Mouse (Mus musculus) limb, embryonic 14.5 days (tissue): ENCODE data around the gene Zbtb3. TPM values are rescaled to one million over a fixed set of nuclear protein-coding genes. Genes with fewer than 3 reads are reported as not detected.

Experiments
- ATAC-seq: fragments of 200-750 bp; cut with Nextera tagmentation; 2 replicates; pipeline ENCODE4 v1.8.0; 2017; ENCODE audit warnings: low read depth, moderate number of reproducible peaks, moderate TSS enrichment; ENCODE audit not compliant: low FRiP score
- DNase-seq: peaks from one replicate; pipeline ENCODE4 v3.0.0-alpha.2; 2015; ENCODE audit warnings: low spot score
- H3K27ac ChIP-seq: fragments of 300-500 bp; sonication (generic); replicated peaks from 2 replicates; pipeline ENCODE4 v1.5.1; 2014; ENCODE audit warnings: low read depth, mild to moderate bottlenecking, low read length, moderate library complexity, mixed read lengths
- H3K27me3 ChIP-seq: fragments of 300-500 bp; sonication (generic); 2 replicates; pipeline ENCODE4 v1.6.1; 2014; ENCODE audit warnings: low read length, mixed read lengths; ENCODE audit not compliant: control insufficient read depth, insufficient read depth
- H3K36me3 ChIP-seq: fragments of 300-500 bp; sonication (generic); 2 replicates; pipeline ENCODE4 v1.6.1; 2014; ENCODE audit warnings: mild to moderate bottlenecking, low read length, moderate library complexity, mixed read lengths; ENCODE audit not compliant: control insufficient read depth, insufficient read depth
- H3K4me1 ChIP-seq: fragments of 300-500 bp; sonication (generic); 2 replicates; pipeline ENCODE4 v1.6.1; 2014; ENCODE audit warnings: antibody characterized with exemption, low read length, mixed read lengths; ENCODE audit not compliant: control insufficient read depth, insufficient read depth
- H3K4me2 ChIP-seq: fragments of 300-500 bp; sonication (generic); replicated peaks from 2 replicates; pipeline ENCODE4 v1.6.1; 2014; ENCODE audit warnings: low read depth, mild to moderate bottlenecking, low read length, moderate library complexity; ENCODE audit not compliant: severe bottlenecking
- H3K4me3 ChIP-seq: fragments of 300-500 bp; sonication (generic); replicated peaks from 2 replicates; pipeline ENCODE4 v1.5.1; 2014; ENCODE audit warnings: low read length
- H3K9ac ChIP-seq: fragments of 300-500 bp; sonication (generic); 2 replicates; pipeline ENCODE4 v1.6.1; 2014; ENCODE audit warnings: mild to moderate bottlenecking, low read depth, low read length, moderate library complexity; ENCODE audit not compliant: severe bottlenecking
- H3K9me3 ChIP-seq: fragments of 300-500 bp; sonication (generic); 2 replicates; pipeline ENCODE4 v1.6.1; 2016; ENCODE audit warnings: low read length; ENCODE audit not compliant: control insufficient read depth
- POLR2A ChIP-seq: fragments of 200-500 bp; IDR thresholded peaks from 2 replicates; pipeline ENCODE4 v1.8.0; 2012; ENCODE audit warnings: inconsistent platforms, mild to moderate bottlenecking, moderate library complexity, borderline replicate concordance; ENCODE audit not compliant: insufficient read depth, insufficient read length; ENCODE audit errors: extremely low read depth
- WGBS: fragments of 180-500 bp; shearing (Covaris S2); extraction: QIAGEN DNeasy Blood & Tissue Kit; methylation state at CpG from one replicate; pipeline ENCODE4 v1.1.7; 2014; 5-methylcytosine and 5-hydroxymethylcytosine counted together
- polyA plus RNA-seq, 2 experiments: library from polyadenylated mRNA; depleted of rRNA in 1 of 2; stranded (reverse) in 1 of 2; unstranded in 1 of 2; fragments of >200 nt; fragmentation: Nextera tagmentation in 1 of 2; extraction: Ambion mirVana in 1 of 2; gene quantifications; 2 replicates each; pipeline versions ENCODE4 v1.2.1 to v1.2.3; 2012 to 2014

The Zbtb3 gene
- polyA plus RNA-seq, 2 experiments, result 3.9 to 5.3 TPM

GRCm38 (mm10) chr19:8760757-8761156 lies 41.6 kb upstream of the Zbtb3 start:
- Histone ChIP-seq H3K4me2 (no peak overlapping the region), H3K36me3 (peaks cover 41% of the 10 kb centered on the region), H3K4me1 (peaks cover 6% of the 10 kb centered on the region; the same call in 1 of the 2 replicates), H3K9ac (no peak overlapping the region), H3K27ac (no peak overlapping the region), H3K4me3 (no peak overlapping the region), H3K27me3 (no peaks in the 10 kb centered on the region), H3K9me3 (0 out of 2 replicates have a peak, but pooled peaks cover 6% of the 10 kb centered on the region)
- DNase-seq (no peak), ATAC-seq (no peak)
- no peak for TF ChIP-seq POLR2A
- 94% methylated on average over 2 of the region's 2 CpGs for WGBS

DNA sequence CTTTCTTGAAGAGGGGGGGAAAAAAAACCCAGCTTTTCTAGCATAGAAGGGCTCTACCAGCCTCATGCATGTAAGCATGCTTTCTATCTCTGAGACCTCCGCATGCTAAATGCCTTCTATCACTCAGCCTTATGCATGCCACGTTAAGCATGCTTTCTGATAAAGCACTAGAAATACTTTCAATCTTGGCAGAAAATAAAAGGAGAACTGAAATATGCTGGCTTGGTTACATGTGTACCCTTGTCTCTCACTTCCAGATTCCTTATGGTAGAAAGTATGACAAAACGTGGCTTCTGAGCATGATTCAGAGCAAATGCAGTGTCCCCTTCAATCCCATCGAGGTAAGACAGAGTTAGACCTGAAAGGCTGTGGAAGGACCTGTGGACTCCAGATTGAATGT lies 39.1 kb upstream of the Zbtb3 start:
- TF ChIP-seq POLR2A, result no peak
- Histone ChIP-seq H3K4me1 (peaks cover 2% of the 10 kb centered on the region; the same call in 1 of the 2 replicates), H3K4me3 (no peak overlapping the region), H3K4me2 (no peak overlapping the region), H3K9me3 (0 out of 2 replicates have a peak, but pooled peaks cover 6% of the 10 kb centered on the region), H3K36me3 (peaks cover 63% of the 10 kb centered on the region), H3K9ac (no peak overlapping the region), H3K27ac (no peak overlapping the region), H3K27me3 (no peaks in the 10 kb centered on the region)
- ATAC-seq (no peak), DNase-seq (no peak)
- WGBS, result 97% methylated on average over 4 of the region's 4 CpGs

- TF ChIP-seq POLR2A, result no peak
- H3K4me1 ChIP-seq, result 0 out of 2 replicates have a peak, but pooled peaks cover 3% of the 10 kb centered on the region
- ATAC-seq (no peak), DNase-seq (no peak)
- H3K4me3 ChIP-seq, result no peak overlapping the region
- H3K27ac ChIP-seq, result no peak overlapping the region
- no peak overlapping the region for H3K4me2 ChIP-seq
- H3K27me3 ChIP-seq, result no peaks in the 10 kb centered on the region
- 97% methylated on average over 9 of the region's 9 CpGs for WGBS
- no peak overlapping the region for H3K9ac ChIP-seq
- 0 out of 2 replicates have a peak, but pooled peaks cover 6% of the 10 kb centered on the region for H3K9me3 ChIP-seq
- H3K36me3 ChIP-seq, result peaks cover 85% of the 10 kb centered on the region
These were observed 36.8 kb upstream of the Zbtb3 start for GRCm38 (mm10) chr19:8765562-8765961.

- H3K27ac ChIP-seq, result peak within 1 kb of the TSS; percentile 87
- ATAC-seq (peak; percentile 48; the same call in 1 of the 2 replicates), DNase-seq (peak; percentile 70)
- no peaks in the 10 kb centered on the region for H3K27me3 ChIP-seq
- H3K4me2 ChIP-seq, result peak within 1 kb of the TSS; percentile 65
- H3K36me3 ChIP-seq, result peaks cover 66% of the 10 kb centered on the region
- TF ChIP-seq POLR2A, result peak; percentile 77; the same call in 1 of the 2 replicates
- peak within 1 kb of the TSS; percentile 85 for H3K4me3 ChIP-seq
- H3K9me3 ChIP-seq, result 0 out of 2 replicates have a peak, but pooled peaks cover under 1% of the 10 kb centered on the region
- H3K9ac ChIP-seq, result peak within 1 kb of the TSS; percentile 94
- peaks cover 22% of the 10 kb centered on the region for H3K4me1 ChIP-seq
- 23% methylated on average over 29 of the region's 29 CpGs for WGBS
These were observed 31.6 kb upstream of the Zbtb3 start, which contains the start of gene Tmem223 for GRCm38 (mm10) chr19:8770567-8771270. TSS of gene Tmem223 (plus strand) at chr19:8770996.

- no peaks in the 10 kb centered on the region for H3K9me3 ChIP-seq
- no peak for TF ChIP-seq POLR2A
- H3K9ac ChIP-seq, result no peak overlapping the region
- 0 out of 2 replicates have a peak overlapping the region, but pooled peaks have one; percentile 5 for H3K27ac ChIP-seq
- ATAC-seq (no peak), DNase-seq (no peak)
- H3K4me1 ChIP-seq, result peaks cover 23% of the 10 kb centered on the region
- H3K27me3 ChIP-seq, result no peaks in the 10 kb centered on the region
- peaks cover 52% of the 10 kb centered on the region for H3K36me3 ChIP-seq
- H3K4me2 ChIP-seq, result peak overlapping the region; percentile 98
- 86% methylated on average over 5 of the region's 5 CpGs for WGBS
- no peak overlapping the region for H3K4me3 ChIP-seq
These were observed 29.4 kb upstream of the Zbtb3 start for GRCm38 (mm10) chr19:8772996-8773395.
